Mouse (Mus musculus) liver, adult 2 months (tissue): ENCODE results near the gene Slc45a1. TPM values are rescaled to one million over a fixed set of nuclear protein-coding genes. Genes with fewer than 3 reads are reported as not detected.
A peak's percentile ranks its signal among the peaks of the same experiment; 100 is the strongest.

Experiments
- DNase-seq: peaks from one replicate; pipeline ENCODE4 v3.0.0-alpha.2; 2011; ENCODE audit warnings: low read depth, low spot score; ENCODE audit errors: extremely low read depth
- H3K27ac ChIP-seq: fragments of 200-500 bp; replicated peaks from 2 replicates; pipeline ENCODE4 v1.5.1; 2012; ENCODE audit warnings: low read depth, mild to moderate bottlenecking, control low read depth, inconsistent platforms, low read length; ENCODE audit not compliant: insufficient read depth
- H3K27me3 ChIP-seq: fragments of 200-500 bp; 2 replicates; pipeline ENCODE4 v1.6.1; 2012; ENCODE audit warnings: mild to moderate bottlenecking, moderate library complexity, low read length, inconsistent platforms; ENCODE audit not compliant: control insufficient read depth, insufficient read depth
- H3K36me3 ChIP-seq: fragments of 200-500 bp; 2 replicates; pipeline ENCODE4 v1.6.1; 2012; ENCODE audit warnings: low read length, inconsistent platforms; ENCODE audit not compliant: control insufficient read depth, insufficient read depth
- H3K4me1 ChIP-seq: fragments of 200-500 bp; 2 replicates; pipeline ENCODE4 v1.6.1; 2011; ENCODE audit warnings: low read length; ENCODE audit not compliant: control insufficient read depth, insufficient read depth
- H3K4me3 ChIP-seq: fragments of 200-500 bp; 2 replicates; pipeline ENCODE4 v1.5.1; 2011; ENCODE audit warnings: low read depth, mild to moderate bottlenecking, control low read depth, low read length, moderate library complexity; ENCODE audit not compliant: insufficient read depth
- H3K79me2 ChIP-seq: fragments of 200-500 bp; 2 replicates; pipeline ENCODE4 v1.6.1; 2012; ENCODE audit warnings: inconsistent platforms, mild to moderate bottlenecking, low read length, moderate library complexity; ENCODE audit not compliant: control insufficient read depth, insufficient read depth
- H3K9ac ChIP-seq: fragments of 200-500 bp; 2 replicates; pipeline ENCODE4 v1.6.1; 2012; ENCODE audit warnings: low read depth, mild to moderate bottlenecking, control low read depth, inconsistent platforms, low read length
- CTCF ChIP-seq: fragments of 200-500 bp; IDR thresholded peaks from 2 replicates; pipeline ENCODE4 v1.5.1; 2011; ENCODE audit warnings: low read depth, low read length, control low read depth
- POLR2A ChIP-seq: fragments of 200-500 bp; IDR thresholded peaks from 2 replicates; pipeline ENCODE4 v1.6.1; 2011; ENCODE audit warnings: low read length, control low read depth; ENCODE audit not compliant: insufficient read depth; ENCODE audit errors: extremely low read depth
- WGBS: fragments of 180-500 bp; shearing (Covaris S2); methylation state at CpG from one replicate; pipeline ENCODE4 v1.1.7; 2018; 5-methylcytosine and 5-hydroxymethylcytosine counted together
- polyA plus RNA-seq: library from polyadenylated mRNA; depleted of rRNA; stranded (reverse); fragments of >200 nt; gene quantifications from 2 replicates; pipeline ENCODE4 v1.2.3, GENCODE M21; 2012
- total RNA-seq: library from RNA; depleted of rRNA; stranded (reverse); fragments of >200 nt; gene quantifications from 2 replicates; pipeline ENCODE4 v1.2.3, GENCODE M21; 2014

Slc45a1 gene
- total and polyA plus RNA-seq, 2 experiments, result not detected

DNA sequence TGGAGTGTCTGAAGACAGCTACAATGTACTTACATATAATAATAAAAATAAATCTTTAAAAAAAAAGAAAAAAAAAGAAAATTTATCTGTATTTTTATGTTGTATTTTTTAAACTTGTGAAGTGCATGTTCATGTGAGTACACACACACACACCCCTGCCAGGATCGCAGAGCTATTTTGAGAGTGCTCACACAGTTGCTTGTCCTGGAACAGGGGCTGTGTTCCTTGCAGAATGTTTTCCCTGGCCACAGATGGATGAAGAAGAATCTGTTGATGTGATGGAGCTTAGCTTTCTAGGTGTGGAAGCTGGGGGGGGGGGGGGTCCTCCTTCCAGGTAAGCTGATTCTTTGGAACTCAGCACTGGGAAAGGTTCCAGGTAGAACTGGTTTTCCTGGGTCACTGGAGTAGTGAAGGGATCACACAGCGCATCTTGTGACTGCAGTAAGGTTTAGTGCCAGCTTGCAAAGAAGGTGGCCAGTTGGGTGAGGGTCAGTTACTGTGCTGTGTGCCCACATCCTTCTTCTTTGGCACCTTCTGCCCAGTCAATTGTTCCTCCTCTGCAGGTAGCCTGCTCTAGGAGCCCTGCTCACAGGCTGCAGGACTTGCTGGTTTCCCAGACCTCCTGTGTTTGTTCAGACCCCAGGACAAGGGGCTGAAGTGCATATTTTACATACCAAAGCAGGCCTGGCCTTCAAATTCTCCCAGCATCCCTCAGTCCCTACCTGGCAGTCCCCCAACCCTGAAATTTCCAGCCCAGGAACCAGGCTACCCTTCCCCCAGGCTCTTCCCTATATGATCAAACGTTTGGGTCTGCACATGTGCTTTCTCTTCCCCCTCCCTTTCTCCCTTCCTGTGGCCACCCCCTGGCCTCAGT is 52.6 kb downstream of the Slc45a1 start:
- TF ChIP-seq POLR2A (no peak), CTCF (no peak)
- Histone ChIP-seq H3K27ac (no peak overlapping the region), H3K4me3 (no peak overlapping the region), H3K79me2 (peaks cover 41% of the 10 kb centered on the region), H3K9ac (no peak overlapping the region), H3K27me3 (no peaks in the 10 kb centered on the region), H3K36me3 (no peaks in the 10 kb centered on the region), H3K4me1 (peaks cover 7% of the 10 kb centered on the region)
- WGBS, result 52% methylated on average over 3 of the region's 3 CpGs
- no peak for DNase-seq

DNA sequence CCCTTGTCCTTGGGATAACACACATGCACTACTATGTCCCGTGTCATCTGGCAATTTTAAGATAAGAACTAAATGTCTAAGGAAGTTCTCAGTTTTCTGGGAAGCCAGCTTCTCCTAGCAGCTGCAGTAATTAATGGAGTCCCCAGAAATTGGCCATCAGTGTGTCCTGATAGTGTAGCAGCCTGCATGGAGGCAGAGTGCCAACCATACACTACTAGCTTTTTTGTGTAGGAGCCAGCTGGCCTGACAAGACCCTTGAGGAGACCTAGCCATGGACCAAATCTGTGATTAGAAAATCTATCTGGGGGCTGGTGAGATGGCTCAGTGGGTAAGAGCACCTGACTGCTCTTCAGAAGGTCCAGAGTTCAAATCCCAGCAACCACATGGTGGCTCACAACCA is 53.3 kb downstream of the Slc45a1 start:
- DNase-seq, result no peak
- H3K4me1 ChIP-seq, result peaks cover 10% of the 10 kb centered on the region
- 38% methylated on average over 1 of the region's 1 CpGs for WGBS
- no peaks in the 10 kb centered on the region for H3K36me3 ChIP-seq
- no peak overlapping the region for H3K4me3 ChIP-seq
- peaks cover 44% of the 10 kb centered on the region for H3K79me2 ChIP-seq
- H3K27me3 ChIP-seq, result no peaks in the 10 kb centered on the region
- no peak for TF ChIP-seq POLR2A
- no peak for TF ChIP-seq CTCF
- no peak overlapping the region for H3K27ac ChIP-seq
- H3K9ac ChIP-seq, result no peak overlapping the region

GRCm38 (mm10) chr4:150595991-150596390 is 56.0 kb downstream of the Slc45a1 start:
- no peaks in the 10 kb centered on the region for H3K36me3 ChIP-seq

GRCm38 (mm10) chr4:150595071-150595470 is 56.9 kb downstream of the Slc45a1 start:
- H3K9ac ChIP-seq, result no peak overlapping the region
- peaks cover 44% of the 10 kb centered on the region for H3K79me2 ChIP-seq
- no peaks in the 10 kb centered on the region for H3K27me3 ChIP-seq
- H3K27ac ChIP-seq, result no peak overlapping the region
- H3K36me3 ChIP-seq, result no peaks in the 10 kb centered on the region
- no peak for TF ChIP-seq POLR2A
- no peak for TF ChIP-seq CTCF
- DNase-seq, result no peak
- peaks cover 27% of the 10 kb centered on the region for H3K4me1 ChIP-seq
- 84% methylated on average over 3 of the region's 3 CpGs for WGBS
- H3K4me3 ChIP-seq, result no peak overlapping the region

More at GRCm38 (mm10) chr4:150595991-150596390, 56.0 kb downstream of the Slc45a1 start:
- no peak for TF ChIP-seq POLR2A
- no peak for TF ChIP-seq CTCF
- Histone ChIP-seq H3K4me3 (no peak overlapping the region), H3K27me3 (no peaks in the 10 kb centered on the region), H3K27ac (no peak overlapping the region), H3K9ac (no peak overlapping the region), H3K79me2 (peaks cover 45% of the 10 kb centered on the region), H3K4me1 (peaks cover 22% of the 10 kb centered on the region)
- 74% methylated on average over 5 of the region's 5 CpGs for WGBS
- no peak for DNase-seq

DNA sequence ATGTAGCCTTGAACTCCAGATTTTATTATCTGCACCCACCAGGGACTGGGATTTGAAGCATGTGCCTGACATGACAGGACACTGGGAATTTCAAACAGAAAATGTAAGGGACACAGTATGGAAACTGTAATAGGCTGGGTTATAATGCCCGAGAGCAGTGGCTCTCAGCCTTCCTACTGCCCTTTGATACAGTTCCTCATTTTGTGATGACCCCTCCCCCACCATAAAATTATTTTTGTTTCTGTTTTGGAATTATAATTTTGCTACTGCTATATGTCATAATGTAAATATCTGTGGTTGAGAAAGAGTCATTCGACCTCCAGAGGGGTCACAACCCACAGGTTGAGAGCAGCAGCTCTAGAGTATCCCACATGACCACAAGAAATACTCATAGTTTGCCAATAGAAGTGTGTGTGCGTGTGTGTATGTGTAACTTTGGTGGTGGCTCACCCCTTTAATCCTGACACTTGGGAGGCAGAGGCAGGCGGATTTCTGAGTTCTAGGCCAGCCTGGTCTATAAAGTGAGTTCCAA is 57.6 kb downstream of the Slc45a1 start:
- Histone ChIP-seq H3K4me3 (no peak overlapping the region), H3K9ac (no peak overlapping the region), H3K4me1 (peaks cover 27% of the 10 kb centered on the region), H3K36me3 (no peaks in the 10 kb centered on the region), H3K27ac (peak overlapping the region; percentile 72), H3K27me3 (no peaks in the 10 kb centered on the region), H3K79me2 (peaks cover 37% of the 10 kb centered on the region)
- DNase-seq, result no peak
- WGBS, result 67% methylated on average over 4 of the region's 4 CpGs
- no peak for TF ChIP-seq CTCF
- TF ChIP-seq POLR2A, result no peak
